Mouse (Mus musculus) G1E (cell line): Measurements from ENCODE around the gene Ap2a1.

Experiments
- CTCF ChIP-seq: IDR thresholded peaks from 2 replicates; pipeline ENCODE4 v1.5.1; 2012; ENCODE audit warnings: low read depth, low read length, inconsistent platforms, mixed read lengths
- GATA1 ChIP-seq: IDR thresholded peaks from 2 replicates; pipeline ENCODE4 v1.6.1; 2012; ENCODE audit warnings: borderline replicate concordance, low read length, inconsistent platforms, mixed read lengths
- GATA2 ChIP-seq: IDR thresholded peaks from 2 replicates; pipeline ENCODE4 v1.6.1; 2012; ENCODE audit warnings: low read depth, low read length, inconsistent platforms, borderline replicate concordance
- POLR2AphosphoS5 ChIP-seq: IDR thresholded peaks from 2 replicates; pipeline ENCODE4 v1.6.1; 2012; ENCODE audit warnings: low read depth, low read length, inconsistent platforms; ENCODE audit not compliant: insufficient replicate concordance
- TAL1 ChIP-seq: conservative IDR thresholded peaks from 2 replicates; pipeline ENCODE4 v1.6.1; 2012; ENCODE audit warnings: low read depth, low read length, inconsistent platforms, mixed read lengths

GRCm38 (mm10) chr7:44868919-44869696, 60.2 kb downstream of the Ap2a1 start:
- no peak for TF ChIP-seq CTCF
- no peak for TF ChIP-seq GATA1
- no peak for TF ChIP-seq POLR2AphosphoS5
- TF ChIP-seq GATA2: no peak
- TF ChIP-seq TAL1: no peak
